Mouse (Mus musculus) neural tube, embryonic 11.5 days (tissue): ENCODE data around the gene B4galt5. TPM values are rescaled to one million over a fixed set of nuclear protein-coding genes. Genes with fewer than 3 reads are reported as not detected.

ENCODE experiments used
- ATAC-seq: fragments of 200-750 bp; cut with Nextera tagmentation; 2 replicates; pipeline ENCODE4 v1.8.0; 2017; ENCODE audit warnings: moderate number of reproducible peaks, mild to moderate bottlenecking, moderate TSS enrichment, moderate library complexity; ENCODE audit not compliant: insufficient read depth, low FRiP score, low TSS enrichment
- DNase-seq: peaks from one replicate; pipeline ENCODE4 v3.0.0-alpha.2; 2015; ENCODE audit warnings: low spot score
- H3K27ac ChIP-seq: fragments of 300-500 bp; sonication (generic); 2 replicates; pipeline ENCODE4 v1.5.1; 2014; ENCODE audit warnings: low read depth, mild to moderate bottlenecking, low read length
- H3K27me3 ChIP-seq: fragments of 300-500 bp; sonication (generic); 2 replicates; pipeline ENCODE4 v1.6.1; 2014; ENCODE audit warnings: mild to moderate bottlenecking, low read length, mixed read lengths; ENCODE audit not compliant: control insufficient read depth, insufficient read depth
- H3K36me3 ChIP-seq: fragments of 300-500 bp; sonication (generic); 2 replicates; pipeline ENCODE4 v1.6.1; 2014; ENCODE audit warnings: mild to moderate bottlenecking, low read length, moderate library complexity, mixed read lengths; ENCODE audit not compliant: control insufficient read depth, insufficient read depth
- H3K4me1 ChIP-seq: fragments of 300-500 bp; sonication (generic); 2 replicates; pipeline ENCODE4 v1.6.1; 2014; ENCODE audit warnings: low read length, mixed read lengths; ENCODE audit not compliant: control insufficient read depth, insufficient read depth
- H3K4me2 ChIP-seq: fragments of 300-500 bp; sonication (generic); 2 replicates; pipeline ENCODE4 v1.6.1; 2014; ENCODE audit warnings: low read depth, mild to moderate bottlenecking, moderate library complexity
- H3K4me3 ChIP-seq: fragments of 300-500 bp; sonication (generic); 2 replicates; pipeline ENCODE4 v1.5.1; 2014; ENCODE audit warnings: low read depth, low read length
- H3K9ac ChIP-seq: fragments of 300-500 bp; sonication (generic); 2 replicates; pipeline ENCODE4 v1.6.1; 2014; ENCODE audit warnings: mild to moderate bottlenecking, low read length
- H3K9me3 ChIP-seq: fragments of 300-500 bp; sonication (generic); 2 replicates; pipeline ENCODE4 v1.6.1; 2016; ENCODE audit warnings: low read length; ENCODE audit not compliant: control insufficient read depth
- WGBS: fragments of 180-500 bp; shearing (Covaris S2); extraction: QIAGEN DNeasy Blood & Tissue Kit; methylation state at CpG from one replicate; pipeline ENCODE4 v1.1.7; 2014; 5-methylcytosine and 5-hydroxymethylcytosine counted together
- polyA plus RNA-seq: library from polyadenylated mRNA; unstranded; fragments of >200 nt; fragmentation: Nextera tagmentation; extraction: Ambion mirVana; gene quantifications from 2 replicates; pipeline ENCODE4 v1.2.1, GENCODE M21; 2014

Gene B4galt5
- polyA plus RNA-seq, 1 experiment from 2014 or later: 26.9 TPM

DNA sequence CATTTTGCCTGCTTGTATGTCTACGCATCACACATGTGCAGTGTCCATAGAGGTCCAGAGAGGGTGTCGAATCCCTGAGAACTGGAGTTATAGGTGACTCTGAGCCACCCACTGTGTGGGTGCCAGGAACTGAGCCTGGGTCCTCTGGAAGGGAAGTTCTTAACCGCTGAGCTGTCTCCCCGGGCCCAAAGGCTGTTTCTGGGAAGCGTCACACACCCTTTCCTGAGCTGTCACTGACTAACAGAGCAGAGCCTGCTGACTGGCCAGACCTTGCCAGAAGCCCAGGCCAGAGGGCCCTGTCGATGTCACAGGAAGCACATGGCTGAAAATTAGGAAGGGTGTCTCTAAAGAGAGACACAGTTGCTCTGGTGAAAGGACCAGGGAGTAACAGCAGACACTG is 3.5 kb upstream of the B4galt5 start:
- H3K27ac ChIP-seq: no peak overlapping the region
- DNase-seq: no peak
- peaks cover 8% of the 10 kb centered on the region for H3K4me1 ChIP-seq
- ATAC-seq: no peak
- no peak overlapping the region for H3K4me3 ChIP-seq
- no peaks in the 10 kb centered on the region for H3K27me3 ChIP-seq
- WGBS: 87% methylated on average over 6 of the region's 6 CpGs
- no peak overlapping the region for H3K4me2 ChIP-seq
- H3K9me3 ChIP-seq: no peaks in the 10 kb centered on the region
- no peaks in the 10 kb centered on the region for H3K36me3 ChIP-seq
- no peak overlapping the region for H3K9ac ChIP-seq

- no peak for DNase-seq
- H3K9ac ChIP-seq: no peak overlapping the region
- 52% methylated on average over 9 of the region's 9 CpGs for WGBS
Measured at GRCm38 (mm10) chr2:167351371-167351951, 2.5 kb upstream of the B4galt5 start.

DNA sequence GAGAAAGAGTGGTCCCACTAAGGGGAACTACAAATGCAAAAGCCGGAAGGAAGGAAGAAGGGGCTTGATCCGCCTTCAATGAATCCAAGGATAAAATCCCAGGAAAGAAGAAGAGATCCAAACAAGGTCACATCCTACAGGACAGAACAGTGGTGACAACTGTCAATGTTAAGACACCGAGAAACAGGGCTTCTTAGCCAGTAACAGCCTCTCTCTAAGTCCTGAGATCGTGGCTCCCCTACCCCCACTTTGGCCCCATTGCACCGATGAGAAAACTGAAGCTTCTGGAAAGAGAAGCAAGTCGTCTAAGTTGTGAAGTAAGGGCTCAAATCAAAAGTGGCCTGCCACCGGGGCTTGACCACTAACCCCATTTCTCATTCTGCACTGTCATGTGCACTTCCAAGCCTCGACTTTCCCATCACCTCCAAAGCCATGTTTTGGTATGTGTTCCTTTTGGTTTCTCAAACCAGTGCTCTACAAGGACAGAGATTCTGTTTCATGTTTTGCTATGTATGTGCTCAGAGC is 1.2 kb upstream of the B4galt5 start:
- 68% methylated on average over 8 of the region's 8 CpGs for WGBS
- DNase-seq (no peak), ATAC-seq (no peak)
- H3K27ac ChIP-seq: no peak overlapping the region
- H3K27me3 ChIP-seq: no peaks in the 10 kb centered on the region
- H3K4me1 ChIP-seq: peaks cover 12% of the 10 kb centered on the region
- peak overlapping the region; percentile 80 for H3K4me2 ChIP-seq
- H3K4me3 ChIP-seq: no peak overlapping the region; the same call in 1 of the 2 replicates
- H3K36me3 ChIP-seq: no peaks in the 10 kb centered on the region
- H3K9ac ChIP-seq: peak overlapping the region; percentile 9; the same call in 1 of the 2 replicates
- H3K9me3 ChIP-seq: no peaks in the 10 kb centered on the region

More at GRCm38 (mm10) chr2:167351371-167351951, 2.5 kb upstream of the B4galt5 start:
- no peak for ATAC-seq
- no peaks in the 10 kb centered on the region for H3K36me3 ChIP-seq
- peaks cover 12% of the 10 kb centered on the region for H3K4me1 ChIP-seq
- H3K9me3 ChIP-seq: no peaks in the 10 kb centered on the region
- H3K4me2 ChIP-seq: no peak overlapping the region
- no peak overlapping the region for H3K4me3 ChIP-seq
- H3K27me3 ChIP-seq: no peaks in the 10 kb centered on the region
- H3K27ac ChIP-seq: no peak overlapping the region

- Histone ChIP-seq H3K36me3 (no peaks in the 10 kb centered on the region), H3K4me2 (peak overlapping the region; percentile 80), H3K27me3 (no peaks in the 10 kb centered on the region), H3K4me1 (peaks cover 12% of the 10 kb centered on the region), H3K27ac (no peak overlapping the region), H3K4me3 (peak overlapping the region; percentile 79), H3K9me3 (no peaks in the 10 kb centered on the region), H3K9ac (peak overlapping the region; percentile 83)
- under 1% methylated on average over 38 of the region's 50 CpGs for WGBS
- ATAC-seq: peak; percentile 97
- peak; percentile 97 for DNase-seq
Measured at GRCm38 (mm10) chr2:167349283-167349936, 427 bp upstream of the B4galt5 start.

DNA sequence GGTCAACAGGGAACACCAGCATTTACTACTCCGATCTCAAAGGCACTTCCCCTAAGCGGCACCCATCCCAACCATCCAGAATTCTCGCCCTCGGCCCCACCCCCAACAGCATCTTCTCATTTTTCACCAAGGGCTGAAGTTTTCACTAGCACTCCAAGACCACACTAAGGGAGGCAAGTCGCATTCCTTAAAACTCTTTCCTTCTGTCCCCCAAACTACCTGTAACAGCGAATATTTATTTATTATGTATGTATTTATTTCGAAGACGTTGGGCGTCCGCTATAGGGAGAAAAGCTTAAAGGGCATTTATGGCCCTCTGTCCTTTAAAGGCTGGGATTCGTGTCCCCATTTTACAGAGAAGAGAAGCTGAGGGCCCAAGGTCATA is 1.0 kb downstream of the B4galt5 start:
- H3K4me3 ChIP-seq: peak overlapping the region; percentile 79
- H3K36me3 ChIP-seq: no peaks in the 10 kb centered on the region
- peak overlapping the region; percentile 80 for H3K4me2 ChIP-seq
- 6% methylated on average over 11 of the region's 11 CpGs for WGBS
- H3K27ac ChIP-seq: 0 out of 2 replicates have a peak overlapping the region, but pooled peaks have one; percentile 93
- no peak for DNase-seq
- H3K9me3 ChIP-seq: no peaks in the 10 kb centered on the region
- H3K4me1 ChIP-seq: peaks cover 18% of the 10 kb centered on the region
- peak overlapping the region; percentile 83 for H3K9ac ChIP-seq
- ATAC-seq: no peak
- no peaks in the 10 kb centered on the region for H3K27me3 ChIP-seq

GRCm38 (mm10) chr2:167347361-167347760 is 1.6 kb downstream of the B4galt5 start:
- 81% methylated on average over 4 of the region's 4 CpGs for WGBS
- Histone ChIP-seq H3K27me3 (no peaks in the 10 kb centered on the region), H3K9ac (no peak overlapping the region), H3K27ac (no peak overlapping the region), H3K9me3 (no peaks in the 10 kb centered on the region), H3K36me3 (no peaks in the 10 kb centered on the region), H3K4me1 (peaks cover 18% of the 10 kb centered on the region), H3K4me3 (peak overlapping the region; percentile 79; the same call in 1 of the 2 replicates), H3K4me2 (peak overlapping the region; percentile 80; the same call in 1 of the 2 replicates)
- DNase-seq (no peak), ATAC-seq (no peak)

DNA sequence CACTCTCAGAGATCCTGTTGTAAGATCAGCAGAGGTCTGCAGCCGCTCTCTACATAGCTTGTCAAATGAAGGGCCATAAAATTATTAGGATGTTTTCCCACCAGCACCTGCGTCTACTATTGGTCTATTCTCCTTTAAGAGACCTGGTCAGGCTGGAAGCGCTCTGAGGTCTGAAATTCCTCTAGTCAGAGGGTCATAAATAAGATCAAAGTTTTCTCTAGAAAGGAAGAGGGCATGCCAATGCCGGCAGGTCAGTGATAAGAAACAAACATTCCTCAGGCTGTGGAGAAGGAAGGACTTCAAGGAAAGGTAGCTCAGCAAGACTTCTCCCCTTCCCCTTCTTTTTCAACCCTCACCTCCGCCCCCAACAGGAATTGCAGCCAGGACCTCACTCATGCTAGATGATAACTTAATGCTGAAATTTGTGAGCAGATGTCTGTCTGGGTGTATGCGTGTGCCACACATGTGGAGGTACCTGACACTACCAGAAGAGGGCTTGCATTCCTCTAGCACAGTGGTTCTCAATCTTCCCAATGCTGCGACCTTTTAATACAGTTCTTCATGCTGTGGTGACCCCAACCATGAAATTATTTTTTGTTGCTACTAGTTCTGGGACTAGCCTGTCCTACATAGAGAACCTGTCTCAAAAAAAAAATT is 3.3 kb downstream of the B4galt5 start:
- H3K4me2 ChIP-seq: no peak overlapping the region

DNA sequence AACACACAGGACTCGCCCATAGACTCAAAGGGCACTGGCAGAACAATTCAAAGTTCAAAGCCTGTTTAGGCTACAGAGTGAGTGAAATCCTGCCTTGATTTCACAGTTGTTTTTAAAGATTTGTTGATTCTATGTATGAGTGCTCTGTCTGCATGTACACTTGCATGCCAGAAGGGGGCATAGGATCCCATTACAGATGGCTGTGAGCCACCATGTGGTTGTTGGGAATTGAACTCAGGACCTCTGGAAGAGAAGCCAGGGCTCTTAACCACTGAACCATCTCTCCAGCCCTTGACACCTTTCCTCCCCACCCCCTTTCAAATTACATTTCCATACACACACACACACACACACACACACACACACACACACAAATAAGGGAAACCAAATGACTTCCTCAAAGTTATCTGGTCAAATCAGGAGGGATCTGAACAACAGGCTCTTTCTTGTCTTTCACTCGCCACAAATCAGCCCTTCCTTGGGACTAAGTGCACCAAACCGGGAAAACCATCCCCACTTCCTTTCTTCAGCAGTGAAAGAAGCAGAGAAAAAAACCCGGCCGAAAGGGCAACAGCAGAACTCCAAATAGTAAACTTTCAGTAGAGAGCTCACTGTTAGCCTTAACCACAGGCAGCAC is 4.0 kb downstream of the B4galt5 start:
- Histone ChIP-seq H3K4me3 (no peak overlapping the region), H3K27ac (no peak overlapping the region), H3K27me3 (no peaks in the 10 kb centered on the region), H3K4me1 (peaks cover 18% of the 10 kb centered on the region), H3K4me2 (no peak overlapping the region), H3K36me3 (no peaks in the 10 kb centered on the region), H3K9ac (no peak overlapping the region), H3K9me3 (no peaks in the 10 kb centered on the region)
- ATAC-seq: no peak
- 60% methylated on average over 5 of the region's 5 CpGs for WGBS
- no peak for DNase-seq

More for the DNA sequence above, 3.3 kb downstream of the B4galt5 start:
- WGBS: 54% methylated on average over 7 of the region's 7 CpGs
- H3K27me3 ChIP-seq: no peaks in the 10 kb centered on the region
- H3K9ac ChIP-seq: no peak overlapping the region
- H3K36me3 ChIP-seq: no peaks in the 10 kb centered on the region
- no peak overlapping the region for H3K27ac ChIP-seq
- H3K4me3 ChIP-seq: no peak overlapping the region
- peaks cover 18% of the 10 kb centered on the region for H3K4me1 ChIP-seq
- no peak for ATAC-seq
- no peaks in the 10 kb centered on the region for H3K9me3 ChIP-seq
- DNase-seq: no peak
